Mouse (Mus musculus) forebrain, embryonic 10.5 days (tissue): ENCODE data around the gene Pced1b. TPM values are rescaled to one million over a fixed set of nuclear protein-coding genes. Genes with fewer than 3 reads are reported as not detected.

Experiments used
- DNase-seq: peaks from one replicate; pipeline ENCODE4 v3.0.0-alpha.2; 2017; ENCODE audit warnings: low spot score; ENCODE audit errors: extremely low spot score
- H3K27ac ChIP-seq: fragments of 300-500 bp; sonication (generic); 2 replicates; pipeline ENCODE4 v1.5.1; 2016; ENCODE audit warnings: mild to moderate bottlenecking
- H3K27me3 ChIP-seq: fragments of 300-500 bp; sonication (generic); 2 replicates; pipeline ENCODE4 v1.6.1; 2016; ENCODE audit warnings: mild to moderate bottlenecking; ENCODE audit not compliant: poor library complexity, severe bottlenecking
- H3K36me3 ChIP-seq: fragments of 300-500 bp; sonication (generic); replicated peaks from 2 replicates; pipeline ENCODE4 v1.6.1; 2016; ENCODE audit warnings: mild to moderate bottlenecking, moderate library complexity
- H3K4me1 ChIP-seq: fragments of 300-500 bp; sonication (generic); 2 replicates; pipeline ENCODE4 v1.6.1; 2016
- H3K4me3 ChIP-seq: fragments of 300-500 bp; sonication (generic); 2 replicates; pipeline ENCODE4 v1.5.1; 2016; ENCODE audit warnings: mild to moderate bottlenecking, moderate library complexity
- H3K9me3 ChIP-seq: fragments of 300-500 bp; sonication (generic); 2 replicates; pipeline ENCODE4 v1.6.1; 2016; ENCODE audit warnings: mild to moderate bottlenecking, moderate library complexity
- WGBS: fragments of 180-500 bp; shearing (Covaris S2); methylation state at CpG from one replicate; pipeline ENCODE4 v1.1.7; 2016; 5-methylcytosine and 5-hydroxymethylcytosine counted together
- polyA plus RNA-seq: library from polyadenylated mRNA; unstranded; fragments of >200 nt; fragmentation: Nextera tagmentation; extraction: Ambion mirVana; gene quantifications from 2 replicates; pipeline ENCODE4 v1.2.1, GENCODE M21; 2016

Gene Pced1b
- polyA plus RNA-seq, 1 experiment from 2014 or later: 3.2 TPM

GRCm38 (mm10) chr15:97373203-97374084, 126.5 kb downstream of the Pced1b start:
- Histone ChIP-seq H3K27me3 (peaks cover 39% of the 10 kb centered on the region), H3K4me1 (peaks cover 32% of the 10 kb centered on the region), H3K4me3 (peak overlapping the region; percentile 41), H3K9me3 (no peaks in the 10 kb centered on the region), H3K36me3 (no peaks in the 10 kb centered on the region), H3K27ac (peak overlapping the region; percentile 77)
- 12% methylated on average over 25 of the region's 25 CpGs for WGBS
- no peak for DNase-seq

- Histone ChIP-seq H3K4me1 (peaks cover 32% of the 10 kb centered on the region), H3K9me3 (no peaks in the 10 kb centered on the region), H3K4me3 (no peak overlapping the region), H3K27ac (no peak overlapping the region), H3K27me3 (peaks cover 39% of the 10 kb centered on the region), H3K36me3 (no peaks in the 10 kb centered on the region)
- DNase-seq: no peak
- WGBS: 60% methylated on average over 8 of the region's 8 CpGs
Observed at GRCm38 (mm10) chr15:97374085-97374844, 127.4 kb downstream of the Pced1b start.

DNA sequence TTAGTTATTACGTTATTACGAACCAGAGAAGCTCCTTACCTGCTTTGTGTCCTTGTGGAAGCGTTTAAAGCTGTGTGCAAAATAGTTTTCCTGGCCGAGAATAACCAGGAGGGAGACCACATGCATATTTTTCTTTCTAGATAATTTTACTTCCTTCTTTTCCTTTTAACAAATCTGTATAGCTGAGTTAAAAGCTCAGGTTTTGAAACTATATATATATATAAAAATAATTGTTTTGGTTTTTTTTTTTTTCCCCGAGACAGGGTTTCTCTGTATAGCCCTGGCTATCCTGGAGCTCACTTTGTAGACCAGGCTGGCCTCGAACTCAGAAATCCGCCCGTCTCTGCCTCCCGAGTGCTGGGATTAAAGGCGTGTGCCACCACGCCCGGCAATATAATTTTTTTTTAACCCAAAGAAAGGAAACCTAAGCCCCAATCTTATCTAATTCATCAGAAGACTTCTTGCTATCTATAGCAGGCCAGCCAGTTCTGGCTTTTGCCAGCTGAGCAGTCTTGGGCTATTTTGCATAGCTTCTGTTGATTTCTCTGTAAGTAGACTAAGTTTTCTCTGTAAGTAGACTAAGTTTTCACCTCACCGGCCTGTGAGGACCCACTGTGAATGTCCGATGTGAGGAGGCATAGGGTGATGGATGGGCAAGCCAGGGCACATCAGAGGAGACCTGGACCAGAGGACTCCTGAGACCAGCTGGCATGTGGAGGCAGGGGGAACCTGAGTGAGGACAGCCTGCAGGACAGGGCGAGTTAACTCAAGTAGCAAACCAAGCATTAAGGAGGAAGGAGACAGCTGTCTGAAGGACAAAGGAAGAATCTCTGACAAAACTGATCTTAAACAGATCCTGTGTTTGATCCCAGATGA, 128.2 kb downstream of the Pced1b start:
- Histone ChIP-seq H3K27me3 (peaks cover 39% of the 10 kb centered on the region), H3K9me3 (no peaks in the 10 kb centered on the region), H3K36me3 (no peaks in the 10 kb centered on the region), H3K4me3 (no peak overlapping the region), H3K27ac (no peak overlapping the region), H3K4me1 (peaks cover 32% of the 10 kb centered on the region)
- DNase-seq: no peak
- WGBS: 83% methylated on average over 15 of the region's 15 CpGs

DNA sequence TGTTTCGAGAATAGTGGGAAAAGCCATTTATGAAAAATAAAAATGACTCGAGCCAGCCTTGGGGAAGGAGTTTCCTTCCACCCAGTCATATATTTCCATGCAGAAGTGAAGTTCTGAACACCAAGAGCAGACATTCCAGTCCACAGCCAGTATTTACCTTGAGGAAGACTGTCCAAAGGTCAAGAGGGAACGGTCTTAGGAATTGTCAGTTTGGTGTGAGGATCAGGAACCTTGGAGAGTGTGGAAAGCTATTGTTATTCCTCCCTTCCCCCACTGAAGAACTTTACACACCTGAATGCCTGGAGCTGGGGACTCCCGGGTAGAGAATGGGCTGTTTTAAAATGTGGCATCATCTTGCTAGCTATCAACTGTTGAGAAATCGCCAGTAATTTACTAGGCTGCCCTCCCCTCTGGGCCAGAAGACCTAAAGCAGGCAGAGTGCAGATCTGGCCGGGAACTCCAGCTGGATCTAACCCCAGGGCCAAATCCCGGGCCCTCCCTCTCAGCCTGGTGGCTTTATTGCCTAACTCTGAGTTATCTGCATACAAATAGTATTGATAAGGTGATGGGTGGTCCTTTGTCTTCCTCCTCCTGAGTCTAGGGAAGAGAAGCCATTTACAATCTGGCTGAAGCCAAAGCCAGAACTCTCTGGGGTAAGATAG, 129.3 kb downstream of the Pced1b start:
- WGBS: 29% methylated on average over 7 of the region's 7 CpGs
- Histone ChIP-seq H3K9me3 (no peaks in the 10 kb centered on the region), H3K27ac (no peak overlapping the region), H3K4me3 (peak overlapping the region; percentile 29), H3K27me3 (peaks cover 39% of the 10 kb centered on the region), H3K36me3 (no peaks in the 10 kb centered on the region), H3K4me1 (peaks cover 32% of the 10 kb centered on the region)
- DNase-seq: no peak

- Histone ChIP-seq H3K27me3 (peaks cover 39% of the 10 kb centered on the region), H3K9me3 (no peaks in the 10 kb centered on the region), H3K27ac (peak overlapping the region; percentile 16; the same call in 1 of the 2 replicates), H3K4me3 (peak overlapping the region; percentile 29), H3K4me1 (peaks cover 32% of the 10 kb centered on the region), H3K36me3 (no peaks in the 10 kb centered on the region)
- DNase-seq: no peak
- 12% methylated on average over 19 of the region's 19 CpGs for WGBS
Observed at GRCm38 (mm10) chr15:97376792-97377222, 129.9 kb downstream of the Pced1b start.

- Histone ChIP-seq H3K4me1 (peaks cover 22% of the 10 kb centered on the region), H3K36me3 (no peaks in the 10 kb centered on the region), H3K27me3 (peaks cover 39% of the 10 kb centered on the region), H3K9me3 (no peaks in the 10 kb centered on the region), H3K27ac (no peak overlapping the region), H3K4me3 (no peak overlapping the region)
- 85% methylated on average over 4 of the region's 4 CpGs for WGBS
- no peak for DNase-seq
Observed at GRCm38 (mm10) chr15:97378061-97378460, 131.2 kb downstream of the Pced1b start.

- DNase-seq: no peak
- H3K9me3 ChIP-seq: no peaks in the 10 kb centered on the region
- H3K4me1 ChIP-seq: peaks cover 16% of the 10 kb centered on the region
- peaks cover 33% of the 10 kb centered on the region for H3K27me3 ChIP-seq
- no peak overlapping the region for H3K4me3 ChIP-seq
- no peaks in the 10 kb centered on the region for H3K36me3 ChIP-seq
- 0 out of 2 replicates have a peak overlapping the region, but pooled peaks have one; percentile 53 for H3K27ac ChIP-seq
- 77% methylated on average over 11 of the region's 12 CpGs for WGBS
Observed at GRCm38 (mm10) chr15:97379489-97380304, 132.8 kb downstream of the Pced1b start.

DNA sequence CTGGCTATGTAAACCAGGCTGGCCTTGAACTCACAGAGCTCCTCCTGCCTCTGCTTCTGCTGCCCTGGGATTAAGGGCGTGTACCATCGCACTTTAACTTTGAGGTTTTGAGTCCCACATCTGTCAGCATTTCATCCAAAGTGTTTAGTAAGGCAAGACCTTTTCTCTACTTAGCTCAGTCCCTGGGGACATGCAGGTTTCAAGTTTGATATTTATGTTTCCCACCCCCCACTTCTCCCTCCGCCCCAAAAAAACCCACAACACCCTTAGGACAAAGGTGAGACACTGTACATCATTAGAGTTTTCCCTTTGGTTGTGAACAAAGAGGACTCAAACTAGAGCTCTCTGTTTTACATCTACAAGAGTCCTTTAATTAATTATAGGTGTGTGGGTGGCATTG, 135.7 kb downstream of the Pced1b start:
- Histone ChIP-seq H3K4me3 (no peak overlapping the region), H3K36me3 (no peaks in the 10 kb centered on the region), H3K9me3 (no peaks in the 10 kb centered on the region), H3K4me1 (0 out of 2 replicates have a peak, but pooled peaks cover 2% of the 10 kb centered on the region), H3K27me3 (peaks cover 9% of the 10 kb centered on the region), H3K27ac (no peak overlapping the region)
- WGBS: 84% methylated on average over 3 of the region's 3 CpGs
- DNase-seq: no peak

- Histone ChIP-seq H3K9me3 (no peaks in the 10 kb centered on the region), H3K4me3 (no peak overlapping the region), H3K4me1 (0 out of 2 replicates have a peak, but pooled peaks cover 2% of the 10 kb centered on the region), H3K36me3 (no peaks in the 10 kb centered on the region), H3K27ac (no peak overlapping the region), H3K27me3 (no peaks in the 10 kb centered on the region)
- DNase-seq: no peak
- 82% methylated on average over 14 of the region's 14 CpGs for WGBS
Observed at GRCm38 (mm10) chr15:97383523-97384141, 136.7 kb downstream of the Pced1b start.

GRCm38 (mm10) chr15:97384170-97385018, 137.5 kb downstream of the Pced1b start:
- H3K36me3 ChIP-seq: no peaks in the 10 kb centered on the region
- H3K27me3 ChIP-seq: no peaks in the 10 kb centered on the region
- no peak overlapping the region for H3K27ac ChIP-seq
- DNase-seq: no peak
- H3K9me3 ChIP-seq: no peaks in the 10 kb centered on the region
- no peak overlapping the region for H3K4me3 ChIP-seq
- 0 out of 2 replicates have a peak, but pooled peaks cover 2% of the 10 kb centered on the region for H3K4me1 ChIP-seq
- WGBS: 94% methylated on average over 28 of the region's 28 CpGs
